Mouse (Mus musculus): ENCODE measurements at regions not wholly inside any gene's neighbourhood (a gene's known extent, or its start where the extent isn't known, plus 50 kb on each side); places are given as distances from the start of the nearest gene placed in this dataset.

- TF ChIP-seq CTCF (IDR thresholded peaks at IDR 0.05): no peak
- intact Hi-C loops (cut with DNase I): no loop called here
- H3K27ac ChIP-seq: no peak overlapping the region
- DNase-seq (ENCODE audit: extremely low spot score in 1 of 2, low spot score in 2 of 2): no peak
- H3K4me3 ChIP-seq: no peak overlapping the region
These were observed 496.5 kb upstream of the Impg1 start for GRCm38 (mm10) chr9:80961818-80962217.

- H3K4me3 ChIP-seq: no peak overlapping the region
- no peak overlapping the region for H3K27ac ChIP-seq
- peak; percentile 11 to 15 for DNase-seq (ENCODE audit: extremely low spot score in 1 of 2, low spot score in 2 of 2)
- intact Hi-C loops (cut with DNase I): loop anchor here (5.0 kb wide), 2 partner anchors 611 to 684 kb away; no protein-coding TSS in a partner anchor
- TF ChIP-seq CTCF (IDR thresholded peaks at IDR 0.05): peak; percentile 70
These were observed 477.7 kb upstream of the Impg1 start for GRCm38 (mm10) chr9:80942991-80943390.

- Histone ChIP-seq H3K4me3 (no peak overlapping the region), H3K27ac (no peak overlapping the region)
- no peak for DNase-seq (ENCODE audit: extremely low spot score in 1 of 2, low spot score in 2 of 2)
- intact Hi-C loops (cut with DNase I): loop anchor here (2.0 to 5.0 kb wide), 3 partner anchors 609 to 1875 kb away; no protein-coding TSS in a partner anchor
- no peak for TF ChIP-seq CTCF (IDR thresholded peaks at IDR 0.05)
These were observed 476.1 kb upstream of the Impg1 start for GRCm38 (mm10) chr9:80941424-80941823.

- intact Hi-C loops (cut with DNase I): no loop called here
- Histone ChIP-seq H3K4me3 (no peak overlapping the region), H3K27ac (no peak overlapping the region)
- DNase-seq (ENCODE audit: extremely low spot score in 1 of 2, low spot score in 2 of 2): no peak
- TF ChIP-seq CTCF (IDR thresholded peaks at IDR 0.05): no peak
These were observed 473.0 kb upstream of the Impg1 start for GRCm38 (mm10) chr9:80938238-80938637.

- no peak overlapping the region for H3K4me3 ChIP-seq
- no peak for TF ChIP-seq CTCF (IDR thresholded peaks at IDR 0.05)
- intact Hi-C loops (cut with DNase I): no loop called here
- no peak overlapping the region for H3K27ac ChIP-seq
- DNase-seq (ENCODE audit: extremely low spot score in 1 of 2, low spot score in 2 of 2): no peak
These were observed 465.3 kb upstream of the Impg1 start for GRCm38 (mm10) chr9:80930628-80931027.

GRCm38 (mm10) chr9:80920304-80920703, 455.0 kb upstream of the Impg1 start:
- no peak for DNase-seq (ENCODE audit: extremely low spot score in 1 of 2, low spot score in 2 of 2)
- TF ChIP-seq CTCF (IDR thresholded peaks at IDR 0.05): no peak
- intact Hi-C loops (cut with DNase I): no loop called here
- no peak overlapping the region for H3K4me3 ChIP-seq
- H3K27ac ChIP-seq: no peak overlapping the region

DNA sequence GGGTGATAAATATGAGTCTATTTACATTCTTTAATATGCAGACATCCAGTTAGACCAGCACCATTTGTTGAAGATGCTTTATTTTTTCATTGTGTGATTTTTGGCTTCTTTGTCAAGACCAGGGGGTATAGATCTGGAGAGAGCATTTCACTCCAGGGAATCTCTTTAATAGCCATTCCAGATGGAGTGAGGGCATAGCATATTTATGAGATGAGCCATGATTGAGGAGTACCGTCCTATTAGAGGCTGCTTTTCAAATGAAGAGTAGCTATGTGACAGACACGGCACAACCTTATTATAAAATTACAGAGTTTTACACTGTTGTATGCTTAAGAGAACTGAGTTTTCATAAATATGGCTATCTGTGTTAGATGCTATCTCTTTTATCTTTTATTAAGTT, 448.6 kb upstream of the Impg1 start:
- intact Hi-C loops (cut with DNase I): no loop called here
- no peak for DNase-seq (ENCODE audit: extremely low spot score in 1 of 2, low spot score in 2 of 2)
- no peak overlapping the region for H3K27ac ChIP-seq
- no peak overlapping the region for H3K4me3 ChIP-seq
- TF ChIP-seq CTCF (IDR thresholded peaks at IDR 0.05): no peak

GRCm38 (mm10) chr9:80912177-80912576, 446.9 kb upstream of the Impg1 start:
- no peak for TF ChIP-seq CTCF (IDR thresholded peaks at IDR 0.05)
- intact Hi-C loops (cut with DNase I): no loop called here
- Histone ChIP-seq H3K27ac (no peak overlapping the region), H3K4me3 (no peak overlapping the region)
- DNase-seq (ENCODE audit: extremely low spot score in 1 of 2, low spot score in 2 of 2): no peak

GRCm38 (mm10) chr9:80866807-80867206, 401.5 kb upstream of the Impg1 start:
- intact Hi-C loops (cut with DNase I): no loop called here

GRCm38 (mm10) chr9:80858998-80859397, 393.7 kb upstream of the Impg1 start:
- no peak overlapping the region for H3K27ac ChIP-seq
- TF ChIP-seq CTCF (IDR thresholded peaks at IDR 0.05): no peak
- intact Hi-C loops (cut with DNase I): loop anchor here (10.0 kb wide), 1 partner anchor 524 kb away; no protein-coding TSS in a partner anchor

More at GRCm38 (mm10) chr9:80866807-80867206, 401.5 kb upstream of the Impg1 start:
- no peak for TF ChIP-seq CTCF (IDR thresholded peaks at IDR 0.05)
- Histone ChIP-seq H3K4me3 (no peak overlapping the region), H3K27ac (no peak overlapping the region)
- DNase-seq (ENCODE audit: extremely low spot score in 1 of 2, low spot score in 2 of 2): no peak

DNA sequence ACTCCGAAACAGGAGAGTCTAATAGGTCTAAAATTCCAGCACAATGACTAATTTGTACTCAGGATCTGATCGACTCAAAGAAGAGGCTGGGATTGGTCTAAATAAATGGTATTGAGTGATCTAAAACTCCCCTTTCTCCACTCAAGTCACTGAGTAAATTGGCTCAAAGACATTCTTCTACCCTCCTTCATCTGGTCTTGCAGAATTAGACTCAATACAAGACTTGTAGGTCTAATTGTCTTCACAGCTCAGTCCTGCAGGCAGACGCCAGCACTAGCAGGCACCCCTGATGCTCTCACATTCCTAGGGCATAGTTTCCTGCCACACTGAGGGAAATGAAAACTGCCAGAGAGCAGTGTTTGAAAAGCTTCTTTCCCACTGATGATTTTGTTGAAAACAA, 382.9 kb upstream of the Impg1 start:
- no peak for TF ChIP-seq CTCF (IDR thresholded peaks at IDR 0.05)
- Histone ChIP-seq H3K4me3 (no peak overlapping the region), H3K27ac (no peak overlapping the region)
- intact Hi-C loops (cut with DNase I): no loop called here
- no peak for DNase-seq (ENCODE audit: extremely low spot score in 1 of 2, low spot score in 2 of 2)

More at GRCm38 (mm10) chr9:80858998-80859397, 393.7 kb upstream of the Impg1 start:
- no peak overlapping the region for H3K4me3 ChIP-seq
- no peak for DNase-seq (ENCODE audit: extremely low spot score in 1 of 2, low spot score in 2 of 2)

DNA sequence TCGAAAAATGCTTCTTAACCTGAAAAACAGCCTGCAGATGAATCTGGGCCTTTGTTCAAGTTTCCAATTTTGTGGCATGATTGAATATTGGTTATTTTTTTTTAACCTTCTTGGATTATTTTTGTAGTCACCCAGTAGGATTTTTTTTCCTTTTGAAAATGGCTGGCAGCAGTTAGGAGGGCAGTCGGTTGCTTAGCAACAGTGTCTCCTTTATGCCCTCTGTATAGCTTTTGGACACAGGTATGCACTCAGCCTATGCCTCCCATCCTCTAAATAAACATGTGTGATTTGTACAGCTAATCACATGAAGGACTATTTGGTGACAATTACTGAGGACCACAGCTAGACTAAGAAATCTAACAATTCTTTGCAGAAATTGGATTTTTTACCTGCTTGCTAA, 367.5 kb upstream of the Impg1 start:
- TF ChIP-seq CTCF (IDR thresholded peaks at IDR 0.05): no peak
- Histone ChIP-seq H3K27ac (no peak overlapping the region), H3K4me3 (no peak overlapping the region)
- intact Hi-C loops (cut with DNase I): no loop called here
- no peak for DNase-seq (ENCODE audit: extremely low spot score in 1 of 2, low spot score in 2 of 2)

DNA sequence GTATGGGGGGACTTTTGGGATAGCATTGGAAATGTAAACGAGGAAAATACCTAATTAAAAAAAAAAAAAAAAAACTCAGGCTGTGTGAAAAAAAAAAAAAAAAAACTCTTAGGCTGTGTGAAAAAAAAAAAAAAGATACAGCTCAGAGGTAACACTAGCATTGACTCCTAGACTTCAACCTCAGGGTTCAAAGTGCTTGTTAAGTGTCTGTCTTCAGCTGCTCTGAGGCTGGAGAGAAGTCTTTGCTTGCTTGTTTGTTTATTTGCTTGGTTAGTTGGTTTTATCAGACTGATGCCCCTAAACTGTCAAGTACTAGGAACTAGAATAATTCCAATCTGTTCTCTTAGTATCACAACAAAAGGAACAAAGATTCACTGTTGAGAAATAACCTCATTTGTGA, 360.1 kb upstream of the Impg1 start:
- Histone ChIP-seq H3K4me3 (no peak overlapping the region), H3K27ac (no peak overlapping the region)
- intact Hi-C loops (cut with DNase I): no loop called here
- no peak for TF ChIP-seq CTCF (IDR thresholded peaks at IDR 0.05)
- DNase-seq (ENCODE audit: extremely low spot score in 1 of 2, low spot score in 2 of 2): no peak

Data from left cerebral cortex, adult 2 months (tissue).